Mouse (Mus musculus) kidney, postnatal 14 days (tissue): ENCODE measurements around the gene Gata3.
A peak's percentile ranks its signal among the peaks of the same experiment; 100 is the strongest.

ENCODE experiments used
- DNase-seq: peaks from one replicate; pipeline ENCODE4 v3.0.0; 2022; ENCODE audit warnings: mixed read lengths

Gene Gata3

GRCm38 (mm10) chr2:9871141-9871716 lies 18.6 kb downstream of the Gata3 start:
- DNase-seq: no peak

- DNase-seq: no peak
Measured at GRCm38 (mm10) chr2:9867092-9867825, 22.6 kb downstream of the Gata3 start.

- no peak for DNase-seq
Measured at GRCm38 (mm10) chr2:9860698-9861097, 29.1 kb downstream of the Gata3 start.

GRCm38 (mm10) chr2:9855861-9856260 lies 34.0 kb downstream of the Gata3 start:
- no peak for DNase-seq

- no peak for DNase-seq
Measured at GRCm38 (mm10) chr2:9852851-9853576, 36.8 kb downstream of the Gata3 start.

GRCm38 (mm10) chr2:9835195-9835594 lies 54.6 kb downstream of the Gata3 start:
- DNase-seq: no peak

GRCm38 (mm10) chr2:9833712-9834111 lies 56.1 kb downstream of the Gata3 start:
- DNase-seq: no peak

- DNase-seq: no peak
Measured at GRCm38 (mm10) chr2:9827624-9828023, 62.2 kb downstream of the Gata3 start.

GRCm38 (mm10) chr2:9820611-9821010 lies 69.2 kb downstream of the Gata3 start:
- peak; percentile 3 for DNase-seq

- DNase-seq: peak; percentile 8
Measured at GRCm38 (mm10) chr2:9818177-9818785, 71.6 kb downstream of the Gata3 start.
